Comparison of ENCODE assay signal across 7 mouse cellular contexts in the genomic region with DNA sequence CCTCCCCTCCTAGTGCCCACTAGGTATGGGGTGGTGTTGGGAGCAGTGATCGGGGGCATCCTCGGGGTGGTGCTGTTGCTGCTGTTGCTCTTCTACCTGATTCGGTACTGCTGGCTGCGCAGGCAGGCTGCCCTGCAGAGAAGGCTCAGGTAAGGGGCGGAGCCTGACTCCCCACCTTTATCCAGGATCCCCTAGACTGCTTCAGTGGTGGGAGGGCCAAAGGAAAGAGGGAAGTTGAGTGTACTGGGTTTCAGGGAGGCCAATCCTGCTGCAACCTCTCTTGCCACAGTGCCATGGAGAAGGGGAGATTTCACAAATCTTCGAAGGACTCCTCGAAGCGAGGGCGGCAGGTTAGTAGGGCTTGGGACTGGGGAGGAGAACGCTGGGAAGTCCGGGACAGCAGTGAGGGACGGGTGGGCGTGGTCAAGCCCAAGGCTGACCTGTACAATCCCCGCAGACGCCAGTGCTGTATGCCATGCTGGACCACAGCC. TPM values are rescaled to one million over a fixed set of nuclear protein-coding genes. Genes with fewer than 3 reads are reported as not detected.
DNase-seq lines count a peak whose midpoint lies in the region; ATAC-seq lines count a peak whose summit lies in the region.

No protein-coding gene starts in this region.

- no peaks in the 10 kb centered on the region for H3K36me3 ChIP-seq in hindbrain, embryonic 11.5 days (ENCODE audit: control insufficient read depth, insufficient read depth, low read length)
- H3K36me3 ChIP-seq in liver, embryonic 12.5 days: no peaks in the 10 kb centered on the region
- no peaks in the 10 kb centered on the region for H3K36me3 ChIP-seq in neural tube, embryonic 11.5 days (ENCODE audit: control insufficient read depth, insufficient read depth, low read length)

- 0 out of 2 replicates have a peak overlapping the region, but pooled peaks have one; percentile 2 for H3K4me3 ChIP-seq in hindbrain, embryonic 11.5 days (ENCODE audit: low read depth, low read length)
- H3K4me3 ChIP-seq in liver, embryonic 12.5 days: no peak overlapping the region; the same call in 1 of the 2 replicates
- peak overlapping the region; percentile 15; the same call in 1 of the 2 replicates for H3K4me3 ChIP-seq in neural tube, embryonic 11.5 days (ENCODE audit: low read depth, low read length)

- H3K4me2 ChIP-seq in hindbrain, embryonic 11.5 days (replicated peaks; ENCODE audit: low read depth, low read length): peak overlapping the region; percentile 31
- peak overlapping the region; percentile 49 for H3K4me2 ChIP-seq in liver, embryonic 12.5 days
- peak overlapping the region; percentile 29 for H3K4me2 ChIP-seq in neural tube, embryonic 11.5 days (ENCODE audit: low read depth)

- no peak for ATAC-seq in hindbrain, embryonic 11.5 days (ENCODE audit: low FRiP score)
- peak; percentile 47; the same call in 1 of the 2 replicates for ATAC-seq in liver, embryonic 12.5 days
- ATAC-seq in neural tube, embryonic 11.5 days (ENCODE audit: insufficient read depth, low FRiP score, low TSS enrichment): no peak

- DNase-seq in urinary bladder, postnatal 36 days (ENCODE audit: low spot score in 2 of 2): peak; percentile 13 to 15
- no peak for DNase-seq in urinary bladder, adult 2 months (ENCODE audit: low spot score)
- peak; percentile 26 for DNase-seq in hindbrain, embryonic 11.5 days (ENCODE audit: low spot score)
- DNase-seq in neural tube, embryonic 11.5 days (ENCODE audit: low spot score): no peak
- no peak for DNase-seq in T-cell, adult 2 months (ENCODE audit: low spot score)
- no peak for DNase-seq in urinary bladder, postnatal 25 days (ENCODE audit: low spot score)

- H3K27me3 ChIP-seq in hindbrain, embryonic 11.5 days (ENCODE audit: control insufficient read depth, insufficient read depth, low read length): peaks cover 15% of the 10 kb centered on the region
- H3K27me3 ChIP-seq in liver, embryonic 12.5 days (replicated peaks): peaks cover 64% of the 10 kb centered on the region
- peaks cover 19% of the 10 kb centered on the region for H3K27me3 ChIP-seq in neural tube, embryonic 11.5 days (ENCODE audit: control insufficient read depth, insufficient read depth, low read length)

- H3K4me1 ChIP-seq in hindbrain, embryonic 11.5 days (replicated peaks; ENCODE audit: control insufficient read depth, insufficient read depth, low read length): peaks cover 2% of the 10 kb centered on the region; the same call in 1 of the 2 replicates
- H3K4me1 ChIP-seq in liver, embryonic 12.5 days: peaks cover 14% of the 10 kb centered on the region
- H3K4me1 ChIP-seq in neural tube, embryonic 11.5 days (ENCODE audit: control insufficient read depth, insufficient read depth, low read length): no peaks in the 10 kb centered on the region

- WGBS in hindbrain, embryonic 11.5 days: 5% methylated on average over 15 of the region's 15 CpGs
- 6% methylated on average over 15 of the region's 15 CpGs for WGBS in liver, embryonic 12.5 days (ENCODE audit: insufficient replicate concordance)
- 2% methylated on average over 15 of the region's 15 CpGs for WGBS in neural tube, embryonic 11.5 days

- H3K9ac ChIP-seq in hindbrain, embryonic 11.5 days (ENCODE audit: low read depth, low read length): 0 out of 2 replicates have a peak overlapping the region, but pooled peaks have one; percentile 1
- no peak overlapping the region for H3K9ac ChIP-seq in liver, embryonic 12.5 days
- no peak overlapping the region for H3K9ac ChIP-seq in neural tube, embryonic 11.5 days (ENCODE audit: low read length)

- no peak overlapping the region for H3K27ac ChIP-seq in hindbrain, embryonic 11.5 days (ENCODE audit: low read depth, low read length)
- H3K27ac ChIP-seq in liver, embryonic 12.5 days: no peak overlapping the region
- no peak overlapping the region for H3K27ac ChIP-seq in neural tube, embryonic 11.5 days (ENCODE audit: low read depth, low read length)

- no peaks in the 10 kb centered on the region for H3K9me3 ChIP-seq in hindbrain, embryonic 11.5 days (ENCODE audit: control insufficient read depth, low read length)
- no peaks in the 10 kb centered on the region for H3K9me3 ChIP-seq in liver, embryonic 12.5 days (replicated peaks)
- H3K9me3 ChIP-seq in neural tube, embryonic 11.5 days (ENCODE audit: control insufficient read depth, low read length): no peaks in the 10 kb centered on the region

RNA-seq across cellular contexts. Expression of a gene that starts 9.0 kb away (rescaled TPM):
- 24.1 and 28.5 TPM in 2 replicates for polyA plus RNA-seq in urinary bladder, adult 2 months (2012; rRNA removed)
- polyA plus RNA-seq in hindbrain, embryonic 11.5 days (2014; fragmentation: Nextera tagmentation; extraction: Ambion mirVana): 0.99 and 1.5 TPM in 2 replicates
- 0.10 and 0.18 TPM in 2 replicates for polyA plus RNA-seq in liver, embryonic 12.5 days (2016; fragmentation: Nextera tagmentation; extraction: Ambion mirVana)
- polyA plus RNA-seq in neural tube, embryonic 11.5 days (2014; fragmentation: Nextera tagmentation; extraction: Ambion mirVana): 2.9 and 4.2 TPM in 2 replicates

RNA-seq across cellular contexts. Expression of a gene that starts 9.1 kb away (rescaled TPM):
- polyA plus RNA-seq in urinary bladder, adult 2 months (2012; rRNA removed): 286 and 310 TPM in 2 replicates
- polyA plus RNA-seq in hindbrain, embryonic 11.5 days (2014; fragmentation: Nextera tagmentation; extraction: Ambion mirVana): 259 and 284 TPM in 2 replicates
- polyA plus RNA-seq in liver, embryonic 12.5 days (2016; fragmentation: Nextera tagmentation; extraction: Ambion mirVana): 140 and 155 TPM in 2 replicates
- 280 and 291 TPM in 2 replicates for polyA plus RNA-seq in neural tube, embryonic 11.5 days (2014; fragmentation: Nextera tagmentation; extraction: Ambion mirVana)

RNA-seq across cellular contexts. Expression of a gene that starts 36.5 kb away (rescaled TPM):
- polyA plus RNA-seq in urinary bladder, adult 2 months (2012; rRNA removed): 317 and 416 TPM in 2 replicates
- polyA plus RNA-seq in hindbrain, embryonic 11.5 days (2014; fragmentation: Nextera tagmentation; extraction: Ambion mirVana): 31.4 and 33.4 TPM in 2 replicates
- polyA plus RNA-seq in liver, embryonic 12.5 days (2016; fragmentation: Nextera tagmentation; extraction: Ambion mirVana): 1.1 and 1.2 TPM in 2 replicates
- 3.8 and 4.8 TPM in 2 replicates for polyA plus RNA-seq in neural tube, embryonic 11.5 days (2014; fragmentation: Nextera tagmentation; extraction: Ambion mirVana)

RNA-seq across cellular contexts. Expression of a gene that starts 45.8 kb away (rescaled TPM):
- 11.3 and 12.6 TPM in 2 replicates for polyA plus RNA-seq in urinary bladder, adult 2 months (2012; rRNA removed)
- 8.7 and 10.5 TPM in 2 replicates for polyA plus RNA-seq in hindbrain, embryonic 11.5 days (2014; fragmentation: Nextera tagmentation; extraction: Ambion mirVana)
- 2.1 and 2.3 TPM in 2 replicates for polyA plus RNA-seq in liver, embryonic 12.5 days (2016; fragmentation: Nextera tagmentation; extraction: Ambion mirVana)
- 2.2 and 2.8 TPM in 2 replicates for polyA plus RNA-seq in neural tube, embryonic 11.5 days (2014; fragmentation: Nextera tagmentation; extraction: Ambion mirVana)

RNA-seq across cellular contexts. Expression of a gene that starts 54.2 kb away (rescaled TPM):
- polyA plus RNA-seq in urinary bladder, adult 2 months (2012; rRNA removed): 0.04 TPM in 1 of 2 replicates, not detected in the other
- polyA plus RNA-seq in hindbrain, embryonic 11.5 days (2014; fragmentation: Nextera tagmentation; extraction: Ambion mirVana): 0.17 and 0.25 TPM in 2 replicates
- 0.23 and 0.36 TPM in 2 replicates for polyA plus RNA-seq in liver, embryonic 12.5 days (2016; fragmentation: Nextera tagmentation; extraction: Ambion mirVana)
- polyA plus RNA-seq in neural tube, embryonic 11.5 days (2014; fragmentation: Nextera tagmentation; extraction: Ambion mirVana): 0.23 TPM in 1 of 2 replicates, not detected in the other

Comparison
In these comparisons a context has a peak if more than half of its experiments do, and no peak if none do; other contexts are left out.
1. DNase-seq: peak in urinary bladder, postnatal 36 days (2 of 2) and hindbrain, embryonic 11.5 days (single experiment); none in urinary bladder, adult 2 months (single experiment), neural tube, embryonic 11.5 days (single experiment), T-cell, adult 2 months (single experiment) and urinary bladder, postnatal 25 days (single experiment).
2. Peak in every context shown above with its lines, with median percentiles within 50 percentile points of each other: H3K4me2 ChIP-seq.